Mouse (Mus musculus): ENCODE measurements at regions not wholly inside any gene's neighbourhood (a gene's known extent, or its start where the extent isn't known, plus 50 kb on each side); places are given as distances from the start of the nearest gene placed in this dataset.

- DNase-seq (ENCODE audit: extremely low read depth, low read depth, low spot score), result no peak
Measured at GRCm38 (mm10) chr2:79547284-79547683, 87.9 kb upstream of the Itprid2 start.

GRCm38 (mm10) chr2:79548039-79548600 is 87.0 kb upstream of the Itprid2 start:
- no peak for DNase-seq (ENCODE audit: extremely low read depth, low read depth, low spot score)

DNA sequence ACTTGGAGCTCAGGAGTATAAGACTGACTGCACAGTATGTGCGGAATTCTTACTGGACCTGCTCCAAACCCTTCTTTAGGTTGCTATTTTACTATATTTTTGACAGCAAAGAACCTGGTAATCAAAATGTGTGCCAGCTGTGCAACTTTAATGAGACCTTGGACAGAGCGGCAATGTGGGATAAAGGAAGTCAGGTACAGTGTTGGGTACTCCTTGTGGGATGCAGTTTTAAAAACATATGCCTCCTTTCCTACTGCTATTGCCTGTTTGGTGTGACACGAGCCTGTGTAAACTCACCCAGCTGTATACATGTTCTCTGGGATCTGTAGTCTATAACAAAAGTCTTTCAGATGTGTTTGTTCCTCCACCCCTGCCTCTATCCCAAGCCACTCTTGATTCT is 85.4 kb upstream of the Itprid2 start:
- no peak for DNase-seq (ENCODE audit: extremely low read depth, low read depth, low spot score)

DNA sequence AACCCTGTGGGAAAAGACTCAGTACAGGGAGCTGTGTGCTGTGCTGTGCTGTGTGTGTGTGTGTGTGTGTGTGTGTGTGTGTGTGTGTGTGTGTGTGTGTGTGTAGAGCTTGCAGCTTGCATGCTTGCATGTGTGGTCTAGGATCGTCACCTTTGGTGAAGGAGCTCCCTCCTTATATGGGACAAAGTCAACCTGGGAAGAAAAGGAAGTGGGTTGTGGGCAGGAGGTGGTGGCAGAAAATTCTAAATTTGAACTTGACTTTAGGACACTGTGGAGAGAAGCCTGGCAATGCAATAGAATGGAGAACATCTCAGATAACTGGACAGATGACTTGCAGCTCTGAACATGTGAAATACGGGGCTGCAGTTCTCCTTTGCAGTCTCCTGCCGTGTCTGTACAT is 84.7 kb upstream of the Itprid2 start:
- no peak for DNase-seq (ENCODE audit: extremely low read depth, low read depth, low spot score)

DNA sequence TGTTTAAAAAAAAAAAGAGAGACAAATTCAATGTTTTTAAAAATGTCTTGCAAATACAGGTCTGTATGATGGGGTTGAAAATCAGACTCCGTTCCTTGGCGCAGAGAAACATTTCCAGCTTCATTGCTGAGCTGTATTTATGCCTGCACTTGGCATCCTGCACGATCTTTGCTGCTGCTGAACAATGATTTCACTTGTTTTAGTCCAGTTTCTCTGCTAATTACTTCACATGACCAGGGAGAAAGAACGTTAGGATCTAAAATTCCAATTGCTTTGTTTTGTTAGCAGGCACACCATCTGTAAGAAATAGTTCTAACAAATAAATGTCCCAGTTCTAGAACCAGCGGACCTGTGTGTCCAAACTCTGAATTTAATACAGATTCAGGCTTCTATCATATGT is 82.7 kb upstream of the Itprid2 start:
- DNase-seq (ENCODE audit: extremely low read depth, low read depth, low spot score), result no peak

- DNase-seq (ENCODE audit: extremely low read depth, low read depth, low spot score), result no peak
Measured at GRCm38 (mm10) chr2:79555395-79555794, 79.8 kb upstream of the Itprid2 start.

GRCm38 (mm10) chr2:79557361-79557760 is 77.8 kb upstream of the Itprid2 start:
- no peak for DNase-seq (ENCODE audit: extremely low read depth, low read depth, low spot score)

DNA sequence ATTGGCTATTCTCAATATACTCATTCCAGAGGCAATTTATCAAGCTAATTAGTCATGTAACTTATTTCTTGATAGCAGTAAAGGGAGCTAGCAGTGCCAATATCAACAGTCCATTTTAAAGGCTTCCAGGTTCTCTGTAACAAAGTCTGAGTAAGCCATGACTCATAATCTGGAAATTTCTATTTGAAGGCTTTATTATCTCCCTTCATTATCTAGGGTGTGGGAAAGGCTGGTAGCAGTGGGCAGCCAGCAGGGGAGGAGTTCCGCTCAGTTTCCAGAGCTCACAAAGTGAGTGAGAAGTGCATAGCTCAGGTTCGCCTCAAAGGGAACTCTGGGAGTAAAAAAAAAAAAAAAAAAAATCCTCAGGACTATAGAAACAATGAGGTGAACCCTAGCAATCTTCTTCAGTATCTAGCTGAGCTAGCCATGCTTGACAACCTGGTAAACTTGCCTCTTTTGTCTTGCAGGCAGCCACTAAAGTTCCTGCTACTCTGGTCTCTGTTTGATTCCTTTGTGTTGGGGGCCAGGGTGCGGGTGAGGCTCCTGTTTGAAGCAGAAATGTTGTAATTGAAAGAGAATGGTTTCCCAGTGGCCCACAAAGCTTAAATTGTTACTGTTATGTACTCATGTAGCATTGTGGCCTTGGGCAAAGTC is 68.7 kb upstream of the Itprid2 start:
- no peak for DNase-seq (ENCODE audit: extremely low read depth, low read depth, low spot score)

- no peak for DNase-seq (ENCODE audit: extremely low read depth, low read depth, low spot score)
Measured at GRCm38 (mm10) chr2:79567413-79567934, 67.7 kb upstream of the Itprid2 start.

DNA sequence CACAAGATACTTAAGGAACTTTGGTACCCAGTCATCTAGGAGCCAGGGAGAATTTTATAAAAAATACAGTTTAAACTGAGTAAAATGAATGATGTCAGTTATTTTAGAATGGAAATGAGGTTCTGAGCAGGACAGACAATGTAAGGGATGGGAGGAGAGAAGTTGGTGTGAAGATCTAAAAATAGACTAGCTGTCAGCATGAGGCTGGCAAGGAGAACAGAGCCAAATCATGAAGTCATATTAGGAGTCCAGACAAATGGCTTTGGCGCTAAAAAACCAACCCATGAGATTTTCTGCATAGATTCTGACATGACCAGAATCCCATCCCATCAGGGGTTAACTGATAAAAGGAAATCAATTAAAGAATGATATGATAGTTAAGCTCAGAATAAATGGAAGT is 65.5 kb upstream of the Itprid2 start:
- DNase-seq (ENCODE audit: extremely low read depth, low read depth, low spot score), result no peak

DNA sequence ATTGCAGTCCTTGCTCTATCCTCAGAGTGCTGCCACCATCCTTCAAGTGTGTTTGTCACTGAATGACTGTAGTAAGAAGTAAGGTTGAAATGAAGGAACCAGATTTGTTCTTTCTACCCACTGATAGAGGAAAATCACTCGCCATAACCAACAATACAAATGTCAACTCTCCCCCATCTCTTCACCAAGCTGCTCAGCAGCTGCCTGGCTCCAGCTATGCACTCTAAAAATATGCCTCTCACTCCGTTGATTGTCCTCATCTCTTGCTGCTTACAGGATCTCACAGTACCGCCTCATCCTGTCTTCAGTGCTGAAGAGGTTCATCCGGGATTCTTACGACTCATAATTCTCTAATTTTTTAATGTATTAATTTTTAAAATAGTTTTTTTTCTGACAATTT is 63.2 kb upstream of the Itprid2 start:
- no peak for DNase-seq (ENCODE audit: extremely low read depth, low read depth, low spot score)

GRCm38 (mm10) chr2:79575074-79575473 is 60.1 kb upstream of the Itprid2 start:
- DNase-seq (ENCODE audit: extremely low read depth, low read depth, low spot score), result no peak

- DNase-seq (ENCODE audit: extremely low read depth, low read depth, low spot score), result no peak
Measured at GRCm38 (mm10) chr2:79585022-79585774, 50.0 kb upstream of the Itprid2 start.
